Mouse (Mus musculus) E14TG2a.4 (cell line): ENCODE measurements around the gene Shc3.

Source experiments
- CTCF ChIP-seq: conservative IDR thresholded peaks from 2 replicates; pipeline ENCODE4 v1.5.1; 2014; ENCODE audit warnings: low read length
- NANOG ChIP-seq: IDR thresholded peaks from 2 replicates; pipeline ENCODE4 v1.6.1; 2014; ENCODE audit warnings: borderline replicate concordance, low read length, mixed read lengths

DNA sequence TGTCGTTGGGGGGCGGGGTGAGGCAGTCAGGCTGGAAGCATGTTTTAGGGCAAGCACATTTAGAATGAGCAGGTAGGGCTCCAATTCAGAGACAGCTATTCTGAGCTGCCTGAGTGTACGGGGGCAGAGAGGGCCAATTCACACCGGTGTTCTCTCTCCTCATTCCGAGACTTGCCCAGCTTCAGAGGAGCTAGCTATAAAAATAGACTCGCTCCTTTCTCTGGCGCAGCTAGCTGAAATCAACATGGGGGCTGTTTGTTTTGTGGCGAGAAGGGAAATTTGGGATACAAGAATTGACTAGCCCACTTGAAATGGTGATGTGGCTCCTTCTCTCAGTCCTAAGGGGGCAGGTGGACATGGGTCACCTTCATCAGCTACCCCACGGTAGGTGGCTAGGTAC is 60.4 kb downstream of the Shc3 start:
- no peak for TF ChIP-seq CTCF
- no peak for TF ChIP-seq NANOG
